ENCODE assay signal across 20 mouse cellular contexts in genomic region chr13:105222016-105222725, GRCm38 (mm10).
DNase-seq lines count a peak whose midpoint lies in the region; ATAC-seq lines count a peak whose summit lies in the region.
"Had no signal": no experiment of that assay in that cellular context is flagged by ENCODE, and none has a peak within 500 bp of the region (broad histone marks: within the 10 kb centered on the region; RNA-seq: fewer than 3 reads in every experiment).

No protein-coding gene starts in this region.

- no peak overlapping the region for H3K27ac ChIP-seq in forebrain, embryonic 11.5 days (ENCODE audit: low read depth, low read length)
- H3K27ac ChIP-seq in forebrain, embryonic 16.5 days (ENCODE audit: low read length) = no peak overlapping the region
- H3K27ac ChIP-seq in neural tube, embryonic 12.5 days = no peak overlapping the region
- H3K27ac ChIP-seq in midbrain, embryonic 12.5 days (replicated peaks) = no peak overlapping the region
- no peak overlapping the region for H3K27ac ChIP-seq in neural tube, embryonic 15.5 days (replicated peaks)
- H3K27ac ChIP-seq: limb, embryonic 15.5 days had no signal

- H3K27me3 ChIP-seq in forebrain, embryonic 11.5 days (ENCODE audit: control insufficient read depth, insufficient read depth, low read length) = no peaks in the 10 kb centered on the region
- no peaks in the 10 kb centered on the region for H3K27me3 ChIP-seq in forebrain, embryonic 16.5 days (replicated peaks; ENCODE audit: control insufficient read depth, insufficient read depth, low read length)
- H3K27me3 ChIP-seq in neural tube, embryonic 12.5 days (replicated peaks) = no peaks in the 10 kb centered on the region
- no peaks in the 10 kb centered on the region for H3K27me3 ChIP-seq in midbrain, embryonic 12.5 days
- no peaks in the 10 kb centered on the region for H3K27me3 ChIP-seq in neural tube, embryonic 15.5 days (replicated peaks)
- H3K27me3 ChIP-seq: limb, embryonic 15.5 days; megakaryocyte, embryonic 14.5 days had no signal

- H3K4me1 ChIP-seq in forebrain, embryonic 11.5 days (replicated peaks; ENCODE audit: control insufficient read depth, insufficient read depth, low read length) = no peaks in the 10 kb centered on the region
- H3K4me1 ChIP-seq in forebrain, embryonic 16.5 days (replicated peaks; ENCODE audit: control insufficient read depth, insufficient read depth, low read length) = no peaks in the 10 kb centered on the region
- no peaks in the 10 kb centered on the region for H3K4me1 ChIP-seq in neural tube, embryonic 12.5 days
- no peaks in the 10 kb centered on the region for H3K4me1 ChIP-seq in midbrain, embryonic 12.5 days
- peaks cover 7% of the 10 kb centered on the region; the same call in 1 of the 2 replicates for H3K4me1 ChIP-seq in neural tube, embryonic 15.5 days

- H3K9ac ChIP-seq in forebrain, embryonic 11.5 days (ENCODE audit: low read length) = no peak overlapping the region
- no peak overlapping the region for H3K9ac ChIP-seq in forebrain, embryonic 16.5 days (replicated peaks; ENCODE audit: low read depth, low read length)
- no peak overlapping the region for H3K9ac ChIP-seq in neural tube, embryonic 12.5 days
- H3K9ac ChIP-seq in midbrain, embryonic 12.5 days (replicated peaks) = no peak overlapping the region
- H3K9ac ChIP-seq in neural tube, embryonic 15.5 days (replicated peaks) = no peak overlapping the region
- H3K9ac ChIP-seq: limb, embryonic 15.5 days had no signal

- H3K4me2 ChIP-seq in forebrain, embryonic 11.5 days (ENCODE audit: low read depth, low read length, severe bottlenecking) = no peak overlapping the region
- no peak overlapping the region for H3K4me2 ChIP-seq in forebrain, embryonic 16.5 days (ENCODE audit: low read length)
- H3K4me2 ChIP-seq in neural tube, embryonic 12.5 days (replicated peaks) = no peak overlapping the region
- no peak overlapping the region for H3K4me2 ChIP-seq in midbrain, embryonic 12.5 days (replicated peaks)
- H3K4me2 ChIP-seq in neural tube, embryonic 15.5 days = no peak overlapping the region
- H3K4me2 ChIP-seq: heart, embryonic 11.5 days; limb, embryonic 15.5 days had no signal

- ATAC-seq in forebrain, embryonic 11.5 days (replicated peaks; ENCODE audit: low FRiP score) = 0 out of 2 replicates have a peak, but pooled peaks have one; percentile 25
- no peak for ATAC-seq in forebrain, embryonic 16.5 days
- ATAC-seq in neural tube, embryonic 12.5 days (ENCODE audit: low FRiP score, low read depth) = 0 out of 2 replicates have a peak, but pooled peaks have one; percentile 18
- peak; percentile 57; the same call in 1 of the 2 replicates for ATAC-seq in midbrain, embryonic 12.5 days (ENCODE audit: low FRiP score, low read depth)
- ATAC-seq in neural tube, embryonic 15.5 days (ENCODE audit: low FRiP score) = 0 out of 2 replicates have a peak, but pooled peaks have one; percentile 13
- ATAC-seq: lung, postnatal 0 days had no signal

- no peak for DNase-seq in forebrain, embryonic 11.5 days (ENCODE audit: low spot score)
- DNase-seq in neural tube, embryonic 10.5 days (ENCODE audit: extremely low spot score, low spot score) = no peak
- no peak for DNase-seq in right cerebral cortex, postnatal 4 days
- DNase-seq in embryo, embryonic 11 days = no peak
- DNase-seq: cerebellum, postnatal 36 days; gastrocnemius, postnatal 10 days; heart, postnatal 4 days; kidney, adult 11 months; layer of hippocampus, adult 9-11 months; retina, postnatal 1 day; spleen, adult 18-20 months; thymus, postnatal 25 days had no signal

- H3K9me3 ChIP-seq in forebrain, embryonic 11.5 days (ENCODE audit: control insufficient read depth, low read length) = no peaks in the 10 kb centered on the region
- no peaks in the 10 kb centered on the region for H3K9me3 ChIP-seq in forebrain, embryonic 16.5 days (ENCODE audit: control insufficient read depth, low read length)
- no peaks in the 10 kb centered on the region for H3K9me3 ChIP-seq in neural tube, embryonic 12.5 days
- no peaks in the 10 kb centered on the region for H3K9me3 ChIP-seq in midbrain, embryonic 12.5 days
- no peaks in the 10 kb centered on the region for H3K9me3 ChIP-seq in neural tube, embryonic 15.5 days (replicated peaks)
- H3K9me3 ChIP-seq: limb, embryonic 15.5 days; megakaryocyte, embryonic 14.5 days had no signal

- H3K4me3 ChIP-seq in forebrain, embryonic 11.5 days (ENCODE audit: low read depth, low read length) = no peak overlapping the region
- no peak overlapping the region for H3K4me3 ChIP-seq in forebrain, embryonic 16.5 days (replicated peaks; ENCODE audit: low read length)
- H3K4me3 ChIP-seq in neural tube, embryonic 12.5 days = no peak overlapping the region
- H3K4me3 ChIP-seq in midbrain, embryonic 12.5 days = no peak overlapping the region
- no peak overlapping the region for H3K4me3 ChIP-seq in neural tube, embryonic 15.5 days (replicated peaks)
- H3K4me3 ChIP-seq: limb, embryonic 15.5 days; megakaryocyte, embryonic 14.5 days had no signal

- 87% methylated on average over 5 of the region's 5 CpGs for WGBS in forebrain, embryonic 11.5 days
- WGBS in forebrain, embryonic 16.5 days = 91% methylated on average over 5 of the region's 5 CpGs
- WGBS in neural tube, embryonic 12.5 days = 90% methylated on average over 5 of the region's 5 CpGs
- 91% methylated on average over 5 of the region's 5 CpGs for WGBS in midbrain, embryonic 12.5 days
- WGBS in neural tube, embryonic 15.5 days = 94% methylated on average over 5 of the region's 5 CpGs

- no peaks in the 10 kb centered on the region for H3K36me3 ChIP-seq in forebrain, embryonic 11.5 days (ENCODE audit: control insufficient read depth, insufficient read depth, low read length)
- H3K36me3 ChIP-seq in forebrain, embryonic 16.5 days (ENCODE audit: control insufficient read depth, insufficient read depth) = no peaks in the 10 kb centered on the region
- no peaks in the 10 kb centered on the region for H3K36me3 ChIP-seq in neural tube, embryonic 12.5 days
- H3K36me3 ChIP-seq in midbrain, embryonic 12.5 days = no peaks in the 10 kb centered on the region
- H3K36me3 ChIP-seq in neural tube, embryonic 15.5 days = no peaks in the 10 kb centered on the region
- H3K36me3 ChIP-seq: limb, embryonic 15.5 days had no signal
